In genomic region chr5:52188206-52188605, GRCm38 (mm10) we compare ENCODE assay signal across 10 mouse cellular contexts. TPM values are rescaled to one million over a fixed set of nuclear protein-coding genes. Genes with fewer than 3 reads are reported as not detected.
DNase-seq lines count a peak whose midpoint lies in the region; ATAC-seq and TF ChIP-seq lines count a peak whose summit lies in the region.
"Had no signal": no experiment of that assay in that cellular context is flagged by ENCODE, and none has a peak within 500 bp of the region (broad histone marks: within the 10 kb centered on the region; RNA-seq: fewer than 3 reads in every experiment).

No protein-coding gene starts in this region.

- peaks cover 5% of the 10 kb centered on the region; the same call in 1 of the 2 replicates for H3K36me3 ChIP-seq in heart, postnatal 0 days (replicated peaks; ENCODE audit: control insufficient read depth, insufficient read depth, low read length)
- no peaks in the 10 kb centered on the region for H3K36me3 ChIP-seq in embryonic facial prominence, embryonic 11.5 days (replicated peaks; ENCODE audit: control insufficient read depth, insufficient read depth, low read depth, low read length)
- peaks cover 3% of the 10 kb centered on the region; the same call in 1 of the 2 replicates for H3K36me3 ChIP-seq in hindbrain, embryonic 16.5 days (ENCODE audit: control insufficient read depth, insufficient read depth, low read length)
- H3K36me3 ChIP-seq in midbrain, embryonic 14.5 days (ENCODE audit: control insufficient read depth, insufficient read depth, low read length) = peaks cover 14% of the 10 kb centered on the region
- peaks cover 15% of the 10 kb centered on the region for H3K36me3 ChIP-seq in thymus, adult 2 months (ENCODE audit: control insufficient read depth, insufficient read depth, low read length)

- H3K4me2 ChIP-seq in heart, postnatal 0 days (ENCODE audit: low read depth, low read length) = peak overlapping the region; percentile 70
- H3K4me2 ChIP-seq in embryonic facial prominence, embryonic 11.5 days (ENCODE audit: low read depth, low read length) = peak overlapping the region; percentile 54
- peak overlapping the region; percentile 69 for H3K4me2 ChIP-seq in hindbrain, embryonic 16.5 days (ENCODE audit: low read length)
- peak overlapping the region; percentile 81 for H3K4me2 ChIP-seq in midbrain, embryonic 14.5 days (ENCODE audit: low read length)

- no peaks in the 10 kb centered on the region for H3K27me3 ChIP-seq in heart, postnatal 0 days (ENCODE audit: control insufficient read depth, insufficient read depth, low read length)
- no peaks in the 10 kb centered on the region for H3K27me3 ChIP-seq in embryonic facial prominence, embryonic 11.5 days (ENCODE audit: control insufficient read depth, insufficient read depth, low read length)
- no peaks in the 10 kb centered on the region for H3K27me3 ChIP-seq in hindbrain, embryonic 16.5 days (replicated peaks; ENCODE audit: control insufficient read depth, insufficient read depth, low read length)
- H3K27me3 ChIP-seq in midbrain, embryonic 14.5 days (ENCODE audit: control insufficient read depth, insufficient read depth, low read length) = no peaks in the 10 kb centered on the region
- no peaks in the 10 kb centered on the region for H3K27me3 ChIP-seq in thymus, adult 2 months (ENCODE audit: control insufficient read depth, insufficient read depth, low read length)

- TF ChIP-seq CTCF in heart, postnatal 0 days (IDR thresholded peaks at IDR 0.05; ENCODE audit: low read depth) = no peak
- no peak for TF ChIP-seq CTCF in thymus, adult 2 months (IDR thresholded peaks at IDR 0.05; ENCODE audit: borderline replicate concordance, control insufficient read depth, extremely low read depth, insufficient read depth, low read length, poor library complexity)

- intact Hi-C loops in heart, postnatal 14 days (cut with DNase I) = loop anchor here (5.0 kb wide), 1 partner anchor 51 kb away; no protein-coding TSS in a partner anchor

- 18% methylated on average over 3 of the region's 3 CpGs for WGBS in heart, postnatal 0 days
- WGBS in embryonic facial prominence, embryonic 11.5 days = 18% methylated on average over 3 of the region's 3 CpGs
- WGBS in hindbrain, embryonic 16.5 days = 18% methylated on average over 3 of the region's 3 CpGs
- WGBS in midbrain, embryonic 14.5 days = 39% methylated on average over 3 of the region's 3 CpGs
- WGBS in thymus, adult 2 months = 25% methylated on average over 3 of the region's 3 CpGs

- peaks cover 27% of the 10 kb centered on the region for H3K4me1 ChIP-seq in heart, postnatal 0 days (ENCODE audit: control insufficient read depth, insufficient read depth)
- H3K4me1 ChIP-seq in embryonic facial prominence, embryonic 11.5 days (ENCODE audit: control insufficient read depth, insufficient read depth, low read length) = no peaks in the 10 kb centered on the region; the same call in 1 of the 2 replicates
- peaks cover 15% of the 10 kb centered on the region for H3K4me1 ChIP-seq in hindbrain, embryonic 16.5 days (ENCODE audit: control insufficient read depth, insufficient read depth, low read depth, low read length)
- peaks cover 27% of the 10 kb centered on the region for H3K4me1 ChIP-seq in midbrain, embryonic 14.5 days (ENCODE audit: control insufficient read depth, insufficient read depth, low read length)
- peaks cover 8% of the 10 kb centered on the region; the same call in 1 of the 2 replicates for H3K4me1 ChIP-seq in thymus, adult 2 months (replicated peaks; ENCODE audit: control insufficient read depth, insufficient read depth, low read length)

- ATAC-seq in heart, postnatal 0 days (ENCODE audit: insufficient read depth, low read depth) = no peak
- ATAC-seq in embryonic facial prominence, embryonic 11.5 days (replicated peaks; ENCODE audit: insufficient number of reproducible peaks, low FRiP score, low TSS enrichment, low read depth) = no peak
- ATAC-seq in hindbrain, embryonic 16.5 days = no peak
- no peak for ATAC-seq in midbrain, embryonic 14.5 days (ENCODE audit: low FRiP score, low TSS enrichment)
- ATAC-seq in granulocyte monocyte progenitor cell, adult 5-6 weeks (replicated peaks; ENCODE audit: poor library complexity, severe bottlenecking) = no peak

- no peak for TF ChIP-seq POLR2A in thymus, adult 2 months (IDR thresholded peaks at IDR 0.05; ENCODE audit: control insufficient read depth, extremely low read depth, insufficient read depth, low read length, poor library complexity)

- peak overlapping the region; percentile 95 for H3K4me3 ChIP-seq in heart, postnatal 0 days (ENCODE audit: low read depth, low read length)
- H3K4me3 ChIP-seq in embryonic facial prominence, embryonic 11.5 days (ENCODE audit: low read depth, low read length) = peak overlapping the region; percentile 99
- no peak overlapping the region for H3K4me3 ChIP-seq in hindbrain, embryonic 16.5 days (ENCODE audit: low read length)
- peak overlapping the region; percentile 98 for H3K4me3 ChIP-seq in midbrain, embryonic 14.5 days (replicated peaks; ENCODE audit: low read depth, low read length)
- H3K4me3 ChIP-seq in thymus, adult 2 months (ENCODE audit: control insufficient read depth, insufficient read depth, low read length) = no peak overlapping the region

- no peak overlapping the region for H3K9ac ChIP-seq in heart, postnatal 0 days (replicated peaks; ENCODE audit: low read depth, low read length)
- no peak overlapping the region for H3K9ac ChIP-seq in embryonic facial prominence, embryonic 11.5 days (replicated peaks; ENCODE audit: low read length)
- H3K9ac ChIP-seq in hindbrain, embryonic 16.5 days (ENCODE audit: low read depth, low read length) = no peak overlapping the region
- peak overlapping the region; percentile 20; the same call in 1 of the 2 replicates for H3K9ac ChIP-seq in midbrain, embryonic 14.5 days (replicated peaks; ENCODE audit: low read length)

- no peak overlapping the region for H3K27ac ChIP-seq in heart, postnatal 0 days (ENCODE audit: low read depth)
- H3K27ac ChIP-seq in embryonic facial prominence, embryonic 11.5 days (replicated peaks; ENCODE audit: low read depth, low read length) = no peak overlapping the region
- H3K27ac ChIP-seq in hindbrain, embryonic 16.5 days (ENCODE audit: low read depth, low read length) = no peak overlapping the region
- H3K27ac ChIP-seq in midbrain, embryonic 14.5 days (replicated peaks; ENCODE audit: low read depth, low read length) = no peak overlapping the region
- H3K27ac ChIP-seq in thymus, adult 2 months (ENCODE audit: control insufficient read depth, insufficient read depth, low read length) = no peak overlapping the region

- no peaks in the 10 kb centered on the region for H3K9me3 ChIP-seq in heart, postnatal 0 days (replicated peaks; ENCODE audit: control insufficient read depth, low read length)
- H3K9me3 ChIP-seq in embryonic facial prominence, embryonic 11.5 days (replicated peaks; ENCODE audit: control insufficient read depth, low read length) = no peaks in the 10 kb centered on the region
- no peaks in the 10 kb centered on the region for H3K9me3 ChIP-seq in hindbrain, embryonic 16.5 days (ENCODE audit: control insufficient read depth, low read length)
- no peaks in the 10 kb centered on the region for H3K9me3 ChIP-seq in midbrain, embryonic 14.5 days (ENCODE audit: control insufficient read depth, low read length)

- no peak for DNase-seq in heart, postnatal 0 days (ENCODE audit: low spot score)
- DNase-seq in heart, postnatal 14 days = no peak
- no peak for DNase-seq in embryonic facial prominence, embryonic 11.5 days (ENCODE audit: low spot score)
- DNase-seq in midbrain, embryonic 14.5 days = no peak
- no peak for DNase-seq in thymus, adult 2 months
- DNase-seq in adrenal gland, postnatal 36 days = no peak
- DNase-seq: cerebellum, adult 9-11 months; kidney, adult 11 months had no signal

- no peak for TF ChIP-seq EP300 in heart, postnatal 0 days (IDR thresholded peaks at IDR 0.05; ENCODE audit: low read depth)

RNA-seq across cellular contexts. Expression of gene Dhx15, which starts 2.1 kb away (rescaled TPM):
- total RNA-seq in heart, postnatal 0 days (2014; rRNA removed; ENCODE audit: low replicate concordance) = 83.1 and 84.6 TPM in 2 replicates
- 42.6 and 47.9 TPM in 2 replicates for polyA plus RNA-seq in heart, postnatal 0 days (2015; fragmentation: Nextera tagmentation; extraction: Ambion mirVana)
- total RNA-seq in heart, postnatal 14 days (2021) = 10 to 100 TPM; 65.2 to 65.7 TPM
- polyA plus RNA-seq in embryonic facial prominence, embryonic 11.5 days (2014; fragmentation: Nextera tagmentation; extraction: Ambion mirVana) = 112 and 118 TPM in 2 replicates
- polyA plus RNA-seq in hindbrain, embryonic 16.5 days (2015; fragmentation: Nextera tagmentation; extraction: Ambion mirVana) = 97.6 and 112 TPM in 2 replicates
- 84.0 and 87.5 TPM in 2 replicates for polyA plus RNA-seq in midbrain, embryonic 14.5 days (2014; fragmentation: Nextera tagmentation; extraction: Ambion mirVana)
- polyA plus RNA-seq in thymus, adult 2 months (2012; rRNA removed) = 92.8 and 109 TPM in 2 replicates
- total RNA-seq in adrenal gland, postnatal 36 days (2021) = 100 to 1,000 TPM; 108 to 134 TPM
- 242 and 251 TPM in 2 replicates for total RNA-seq in granulocyte monocyte progenitor cell, adult 5-6 weeks (2014; fragmentation: Nextera tagmentation)
- 373 and 374 TPM in 2 replicates for total RNA-seq in granulocyte monocyte progenitor cell, adult 5-6 weeks (2017)

Comparison
In these comparisons a context has a peak if more than half of its experiments do, and no peak if none do; other contexts are left out.
1. H3K4me3 ChIP-seq: peak in heart, postnatal 0 days (single experiment), embryonic facial prominence, embryonic 11.5 days (single experiment) and midbrain, embryonic 14.5 days (single experiment); none in hindbrain, embryonic 16.5 days (single experiment) and thymus, adult 2 months (single experiment).
2. Peak in every context shown above with its lines, with median percentiles within 50 percentile points of each other: H3K4me2 ChIP-seq.